Mouse (Mus musculus): ENCODE results near the gene Rtl5.
"Not testable (repeated sequence)": the region's sequence is repeated elsewhere in the genome, so short reads cannot be mapped to it uniquely, and the experiment has no call there.

The Rtl5 gene

GRCm38 (mm10) chrX:102070591-102071471, at the start of gene Rtl5:
Rtl5 (minus strand) TSS chrX:102071304.
- peak; percentile 1 to 17 for DNase-seq (ENCODE audit: low read depth in 2 of 2, low spot score in 2 of 2)

- peak; percentile 82 to 86 for DNase-seq (ENCODE audit: low read depth in 2 of 2, low spot score in 2 of 2)
Observed at GRCm38 (mm10) chrX:102119042-102119864, 48.1 kb upstream of the Rtl5 start, which contains the start of gene Pin4. Pin4 (plus strand) TSS chrX:102119447.

- DNase-seq (ENCODE audit: low read depth in 2 of 2, low spot score in 2 of 2) = no peak
Observed at GRCm38 (mm10) chrX:102115676-102116075, 44.6 kb upstream of the Rtl5 start.

- not testable (repeated sequence) for DNase-seq (ENCODE audit: low read depth in 2 of 2, low spot score in 2 of 2)
Observed at GRCm38 (mm10) chrX:102109349-102109748, 38.2 kb upstream of the Rtl5 start.

- DNase-seq (ENCODE audit: low read depth in 2 of 2, low spot score in 2 of 2) = not testable (repeated sequence)
Observed at GRCm38 (mm10) chrX:102103830-102104229, 32.7 kb upstream of the Rtl5 start.

GRCm38 (mm10) chrX:102101886-102102285, 30.8 kb upstream of the Rtl5 start:
- DNase-seq (ENCODE audit: low read depth in 2 of 2, low spot score in 2 of 2) = no peak

GRCm38 (mm10) chrX:102094381-102094904, 23.3 kb upstream of the Rtl5 start:
- DNase-seq (ENCODE audit: low read depth in 2 of 2, low spot score in 2 of 2) = no peak

GRCm38 (mm10) chrX:102090605-102091004, 19.5 kb upstream of the Rtl5 start:
- no peak for DNase-seq (ENCODE audit: low read depth in 2 of 2, low spot score in 2 of 2)

- no peak for DNase-seq (ENCODE audit: low read depth in 2 of 2, low spot score in 2 of 2)
Observed at GRCm38 (mm10) chrX:102085798-102086443, 14.8 kb upstream of the Rtl5 start.

- DNase-seq (ENCODE audit: low read depth in 2 of 2, low spot score in 2 of 2) = no peak
Observed at GRCm38 (mm10) chrX:102082340-102082739, 11.2 kb upstream of the Rtl5 start.

- no peak for DNase-seq (ENCODE audit: low read depth in 2 of 2, low spot score in 2 of 2)
Observed at GRCm38 (mm10) chrX:102081573-102082279, 10.6 kb upstream of the Rtl5 start.

- DNase-seq (ENCODE audit: low read depth in 2 of 2, low spot score in 2 of 2) = no peak
Observed at GRCm38 (mm10) chrX:102081076-102081475, 10.0 kb upstream of the Rtl5 start.

GRCm38 (mm10) chrX:102076886-102077765, 6.0 kb upstream of the Rtl5 start:
- no peak for DNase-seq (ENCODE audit: low read depth in 2 of 2, low spot score in 2 of 2)

GRCm38 (mm10) chrX:102075158-102075557, 4.1 kb upstream of the Rtl5 start:
- no peak for DNase-seq (ENCODE audit: low read depth in 2 of 2, low spot score in 2 of 2)

- no peak for DNase-seq (ENCODE audit: low read depth in 2 of 2, low spot score in 2 of 2)
Observed at GRCm38 (mm10) chrX:102074435-102074834, 3.3 kb upstream of the Rtl5 start.

- DNase-seq (ENCODE audit: low read depth in 2 of 2, low spot score in 2 of 2) = no peak
Observed at GRCm38 (mm10) chrX:102073605-102074325, 2.7 kb upstream of the Rtl5 start.

- DNase-seq (ENCODE audit: low read depth in 2 of 2, low spot score in 2 of 2) = no peak
Observed at GRCm38 (mm10) chrX:102071517-102071916, 413 bp upstream of the Rtl5 start.

GRCm38 (mm10) chrX:102068811-102069540, 2.1 kb downstream of the Rtl5 start:
- DNase-seq (ENCODE audit: low read depth in 2 of 2, low spot score in 2 of 2) = no peak

Data from CD8-positive naive resting alpha-beta T cell, adult 2 months (primary cell).